Mouse (Mus musculus): ENCODE measurements at regions not wholly inside any gene's neighbourhood (a gene's known extent, or its start where the extent isn't known, plus 50 kb on each side); places are given as distances from the start of the nearest gene placed in this dataset.

DNA sequence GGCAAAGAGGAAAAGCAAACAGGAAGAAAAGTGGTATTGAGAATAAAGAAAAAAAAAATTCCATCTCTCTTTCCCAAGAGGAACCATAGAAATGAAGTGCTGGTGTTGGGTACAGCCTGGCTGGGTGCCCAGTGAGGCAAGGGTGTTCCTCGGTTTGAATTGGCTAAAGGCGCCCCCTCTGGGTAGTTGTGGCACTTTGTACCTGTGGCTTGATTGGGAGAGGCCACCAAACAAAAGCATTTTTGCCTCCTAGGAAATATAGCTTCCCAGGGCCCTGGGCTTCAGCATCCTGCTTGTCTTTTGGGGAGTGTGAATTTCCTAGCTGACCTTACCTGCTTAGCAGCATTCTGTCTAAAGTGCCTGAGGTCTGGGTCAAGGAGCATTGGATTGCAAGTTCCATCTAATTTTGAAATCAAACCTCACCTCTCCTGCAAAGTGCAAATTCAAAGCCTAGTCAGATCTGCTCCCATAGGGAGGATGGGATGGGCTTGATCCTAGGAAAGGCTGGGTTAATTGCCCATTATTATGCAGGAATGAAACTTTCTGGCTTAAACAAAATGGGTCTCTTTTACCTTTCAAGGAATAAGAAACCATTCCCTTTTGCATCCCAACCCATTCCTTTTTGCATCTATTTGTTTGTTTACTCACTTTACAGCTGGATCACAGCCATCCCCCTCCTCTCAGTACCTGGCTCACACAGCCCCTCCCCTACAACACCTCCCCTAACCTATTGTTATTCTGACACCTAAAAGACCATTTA is 169.0 kb upstream of the Lrtm1 start:
- H3K4me3 ChIP-seq (ENCODE audit: low read depth, low read length), result no peak overlapping the region
- no peaks in the 10 kb centered on the region for H3K4me1 ChIP-seq (replicated peaks; ENCODE audit: control insufficient read depth, insufficient read depth)
- H3K27ac ChIP-seq (replicated peaks), result no peak overlapping the region
- DNase-seq (ENCODE audit: low spot score) (peak; percentile 36), ATAC-seq (ENCODE audit: low FRiP score, low TSS enrichment) (no peak)
- 19% methylated on average over 2 of the region's 2 CpGs for WGBS
- no peak overlapping the region for H3K4me2 ChIP-seq (replicated peaks; ENCODE audit: low read depth)
- H3K36me3 ChIP-seq (ENCODE audit: control insufficient read depth, insufficient read depth, low read length), result no peaks in the 10 kb centered on the region
- H3K9me3 ChIP-seq (ENCODE audit: control insufficient read depth, low read length), result no peaks in the 10 kb centered on the region
- H3K9ac ChIP-seq (ENCODE audit: low read length), result no peak overlapping the region
- TF ChIP-seq CTCF (IDR thresholded peaks at IDR 0.05; ENCODE audit: low read depth), result peak; percentile 41; the same call in 1 of the 2 replicates
- no peak for TF ChIP-seq EP300 (optimal IDR thresholded peaks at IDR 0.05)
- no peaks in the 10 kb centered on the region for H3K27me3 ChIP-seq (ENCODE audit: control insufficient read depth, insufficient read depth, low read length)
